Mouse (Mus musculus): ENCODE results near the gene Slc8a2.

DNA sequence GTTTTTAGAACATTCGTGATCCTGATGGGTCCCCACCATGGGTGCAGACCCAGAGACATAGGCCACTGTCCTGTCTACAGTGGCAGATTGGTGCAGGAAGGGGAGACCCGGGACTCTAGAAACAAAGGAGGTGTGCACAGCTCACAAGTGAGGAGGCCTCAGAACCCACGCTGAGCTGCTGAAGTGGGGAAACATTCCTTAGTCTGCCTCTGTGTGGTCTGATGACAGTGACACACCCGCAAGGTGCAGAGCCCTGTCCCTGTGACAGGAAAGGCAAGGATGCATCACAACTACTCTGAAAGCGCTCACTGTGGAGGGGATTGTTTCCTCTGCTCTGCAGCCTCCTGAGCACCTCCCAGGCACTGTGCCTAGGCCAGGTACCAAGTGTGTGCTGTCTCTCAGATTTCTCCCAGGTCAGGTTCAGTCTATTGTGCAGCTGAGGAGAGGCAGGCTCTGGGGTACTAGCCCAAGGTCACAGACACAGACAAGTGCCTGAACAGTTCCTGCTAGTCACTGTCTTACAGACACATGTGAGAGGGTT, 26.9 kb upstream of the Slc8a2 start:
- TF ChIP-seq POLR2A (IDR thresholded peaks at IDR 0.05; ENCODE audit: control insufficient read depth, extremely low read depth, insufficient read depth, low read length, poor library complexity) (no peak), CTCF (IDR thresholded peaks at IDR 0.05; ENCODE audit: borderline replicate concordance, control insufficient read depth, extremely low read depth, insufficient read depth, low read length, poor library complexity) (no peak)

All from thymus, adult 2 months (tissue).